Mouse (Mus musculus) midbrain, embryonic 13.5 days (tissue): ENCODE measurements at regions not wholly inside any gene's neighbourhood (a gene's known extent, or its start where the extent isn't known, plus 50 kb on each side); places are given as distances from the start of the nearest gene placed in this dataset.

Experiments used
- ATAC-seq: fragments of 200-750 bp; cut with Nextera tagmentation; 2 replicates; pipeline ENCODE4 v1.8.0; 2017; ENCODE audit warnings: mild to moderate bottlenecking, moderate TSS enrichment, moderate library complexity
- H3K27ac ChIP-seq: fragments of 300-500 bp; sonication (generic); 2 replicates; pipeline ENCODE4 v1.5.1; 2015; ENCODE audit warnings: inconsistent platforms, mild to moderate bottlenecking, moderate library complexity
- H3K27me3 ChIP-seq: fragments of 300-500 bp; sonication (generic); 2 replicates; pipeline ENCODE4 v1.6.1; 2015; ENCODE audit warnings: mild to moderate bottlenecking, inconsistent platforms
- H3K36me3 ChIP-seq: fragments of 300-500 bp; sonication (generic); 2 replicates; pipeline ENCODE4 v1.6.1; 2015; ENCODE audit warnings: mild to moderate bottlenecking, inconsistent platforms
- H3K4me1 ChIP-seq: fragments of 300-500 bp; sonication (generic); replicated peaks from 2 replicates; pipeline ENCODE4 v1.6.1; 2015; ENCODE audit warnings: inconsistent platforms
- H3K4me2 ChIP-seq: fragments of 300-500 bp; sonication (generic); replicated peaks from 2 replicates; pipeline ENCODE4 v1.6.1; 2015; ENCODE audit warnings: moderate library complexity, mild to moderate bottlenecking, inconsistent platforms
- H3K4me3 ChIP-seq: fragments of 300-500 bp; sonication (generic); replicated peaks from 2 replicates; pipeline ENCODE4 v1.5.1; 2015; ENCODE audit warnings: mild to moderate bottlenecking, inconsistent platforms
- H3K9ac ChIP-seq: fragments of 300-500 bp; sonication (generic); replicated peaks from 2 replicates; pipeline ENCODE4 v1.6.1; 2015; ENCODE audit warnings: mild to moderate bottlenecking, inconsistent platforms
- H3K9me3 ChIP-seq: fragments of 300-500 bp; sonication (generic); 2 replicates; pipeline ENCODE4 v1.6.1; 2016; ENCODE audit warnings: mild to moderate bottlenecking, inconsistent platforms
- WGBS: fragments of 180-500 bp; shearing (Covaris S2); methylation state at CpG from one replicate; pipeline ENCODE4 v1.1.7; 2015; 5-methylcytosine and 5-hydroxymethylcytosine counted together

DNA sequence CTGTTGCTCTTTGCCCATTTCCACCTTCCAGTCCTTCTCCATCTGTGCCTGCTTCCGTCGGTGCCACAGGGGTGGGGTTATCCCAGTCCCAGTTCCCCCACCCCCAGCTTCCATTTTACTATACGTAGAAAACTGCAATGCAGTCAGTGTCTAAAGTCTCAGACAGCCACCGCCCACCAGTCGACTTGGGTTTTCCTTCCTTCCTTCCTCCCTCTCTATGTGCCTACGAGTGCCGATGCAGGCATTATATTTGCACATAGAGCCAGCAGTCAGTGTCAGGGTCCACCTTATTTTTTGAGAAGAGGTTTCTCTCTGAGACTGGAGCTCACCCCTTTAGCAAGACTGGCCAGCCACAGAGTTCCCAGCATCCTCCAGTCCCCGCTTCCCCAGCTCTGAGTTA lies 218.3 kb upstream of the Amigo2 start:
- Histone ChIP-seq H3K4me1 (no peaks in the 10 kb centered on the region), H3K4me3 (no peak overlapping the region), H3K9ac (no peak overlapping the region), H3K27me3 (no peaks in the 10 kb centered on the region), H3K9me3 (no peaks in the 10 kb centered on the region), H3K4me2 (no peak overlapping the region), H3K36me3 (no peaks in the 10 kb centered on the region), H3K27ac (no peak overlapping the region)
- no peak for ATAC-seq
- 95% methylated on average over 8 of the region's 8 CpGs for WGBS

DNA sequence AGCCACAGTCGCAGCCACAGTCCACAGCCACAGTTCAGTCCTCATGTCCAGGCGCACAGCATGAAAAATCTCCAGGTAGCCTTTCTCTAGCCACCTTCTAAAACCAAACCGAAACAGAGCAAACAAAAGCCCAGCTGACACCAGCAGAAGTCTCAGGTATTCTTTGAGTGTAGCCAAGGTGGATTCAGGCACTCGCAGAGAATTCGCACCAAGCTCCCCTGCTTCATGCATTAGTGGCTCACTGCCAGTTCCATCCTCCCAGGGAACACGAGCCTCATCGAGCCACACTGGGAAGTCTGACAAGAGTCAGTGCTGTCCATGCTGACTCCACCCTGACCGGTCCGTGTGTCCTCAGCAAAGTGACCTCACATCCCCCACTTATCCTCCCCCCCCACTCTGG lies 217.7 kb upstream of the Amigo2 start:
- H3K27ac ChIP-seq = no peak overlapping the region
- H3K36me3 ChIP-seq = no peaks in the 10 kb centered on the region
- ATAC-seq = no peak
- no peak overlapping the region for H3K9ac ChIP-seq
- H3K9me3 ChIP-seq = no peaks in the 10 kb centered on the region
- H3K4me1 ChIP-seq = no peaks in the 10 kb centered on the region
- H3K4me2 ChIP-seq = no peak overlapping the region
- H3K4me3 ChIP-seq = no peak overlapping the region
- 93% methylated on average over 9 of the region's 9 CpGs for WGBS
- H3K27me3 ChIP-seq = no peaks in the 10 kb centered on the region

DNA sequence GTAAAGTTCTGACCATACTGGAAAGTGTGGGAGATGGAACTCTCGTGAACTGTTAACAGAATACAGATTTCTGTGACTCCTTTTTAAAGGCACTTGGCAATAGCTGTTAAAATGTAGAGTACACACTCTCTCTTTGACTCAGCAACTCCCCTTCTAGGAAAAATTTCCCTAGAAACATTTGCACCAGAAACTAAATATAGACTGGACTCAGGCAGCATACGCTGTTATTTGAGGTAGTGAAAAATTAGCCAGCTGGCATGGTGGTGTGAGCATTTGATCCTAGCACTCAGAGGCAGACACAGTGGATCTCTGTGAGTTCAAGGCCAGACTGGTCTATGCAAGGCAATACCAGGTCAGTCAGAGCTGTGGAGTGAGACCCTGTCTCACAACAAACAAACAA lies 215.5 kb upstream of the Amigo2 start:
- Histone ChIP-seq H3K4me2 (no peak overlapping the region), H3K27ac (no peak overlapping the region), H3K9me3 (no peaks in the 10 kb centered on the region), H3K36me3 (no peaks in the 10 kb centered on the region), H3K9ac (no peak overlapping the region), H3K4me1 (no peaks in the 10 kb centered on the region), H3K4me3 (no peak overlapping the region), H3K27me3 (no peaks in the 10 kb centered on the region)
- WGBS = 91% methylated on average over 2 of the region's 2 CpGs
- no peak for ATAC-seq

DNA sequence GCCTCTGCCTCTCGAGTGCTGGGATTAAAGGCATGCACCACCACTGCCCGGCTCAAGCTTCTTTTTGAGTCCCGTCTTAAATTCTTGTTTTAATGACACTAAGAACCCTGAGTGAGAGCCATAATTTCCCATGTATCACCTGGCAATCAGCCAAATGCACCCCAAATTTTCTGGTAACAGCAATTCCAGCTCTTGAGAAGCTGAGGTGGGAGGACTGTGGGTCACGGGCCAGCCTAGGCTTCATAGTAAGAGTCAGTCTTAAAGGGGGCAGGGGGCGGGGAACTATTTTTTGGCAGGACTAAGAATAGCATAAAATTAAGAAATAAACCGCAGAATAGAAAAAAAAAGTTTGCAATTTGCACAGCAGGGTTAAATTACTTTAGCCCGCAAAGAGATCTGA lies 214.9 kb upstream of the Amigo2 start:
- H3K4me3 ChIP-seq = no peak overlapping the region
- no peak overlapping the region for H3K4me2 ChIP-seq
- H3K9me3 ChIP-seq = no peaks in the 10 kb centered on the region
- H3K27me3 ChIP-seq = no peaks in the 10 kb centered on the region
- no peak overlapping the region for H3K9ac ChIP-seq
- ATAC-seq = no peak
- no peak overlapping the region for H3K27ac ChIP-seq
- H3K4me1 ChIP-seq = no peaks in the 10 kb centered on the region
- no peaks in the 10 kb centered on the region for H3K36me3 ChIP-seq
- 89% methylated on average over 7 of the region's 7 CpGs for WGBS

DNA sequence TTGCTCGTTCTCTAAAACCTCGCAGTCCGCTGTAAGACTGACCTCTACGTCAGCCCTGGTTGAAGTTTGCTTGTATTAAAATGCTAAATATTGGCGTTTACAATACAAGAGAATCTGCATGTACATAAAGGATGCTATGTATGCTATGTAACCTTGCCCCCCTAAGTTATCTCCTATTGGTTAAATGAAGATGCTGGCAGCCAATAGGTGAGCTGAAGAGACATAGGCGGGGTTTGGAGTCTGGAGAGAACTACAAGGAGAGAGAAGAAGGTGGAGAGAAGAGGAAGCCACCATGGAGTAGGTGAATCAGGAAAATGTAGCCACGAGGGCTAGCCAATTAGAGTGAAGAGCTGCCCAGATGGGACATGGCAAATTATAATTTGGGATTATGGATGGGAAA lies 214.0 kb upstream of the Amigo2 start:
- no peaks in the 10 kb centered on the region for H3K27me3 ChIP-seq
- H3K36me3 ChIP-seq = no peaks in the 10 kb centered on the region
- H3K4me3 ChIP-seq = no peak overlapping the region
- H3K27ac ChIP-seq = no peak overlapping the region
- no peaks in the 10 kb centered on the region for H3K4me1 ChIP-seq
- H3K4me2 ChIP-seq = no peak overlapping the region
- no peak overlapping the region for H3K9ac ChIP-seq
- ATAC-seq = no peak
- WGBS = 73% methylated on average over 7 of the region's 7 CpGs
- no peaks in the 10 kb centered on the region for H3K9me3 ChIP-seq

DNA sequence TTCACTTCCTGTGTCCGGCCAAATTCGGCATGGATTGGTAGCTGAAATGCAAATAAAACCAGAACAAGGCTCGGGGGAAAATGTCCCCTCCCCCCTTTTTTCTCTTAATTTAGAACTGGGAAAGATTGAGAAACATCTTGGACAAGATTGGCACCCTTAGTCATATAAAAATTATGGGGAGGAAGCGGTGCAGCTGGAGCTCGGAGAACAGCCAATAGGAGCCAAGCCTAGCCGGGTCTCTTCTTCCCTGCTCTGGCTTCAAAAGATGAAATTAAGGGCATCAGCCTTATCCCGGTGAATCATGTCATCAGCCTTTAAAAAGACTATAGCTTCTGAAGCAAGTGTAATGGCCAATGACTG lies 213.3 kb upstream of the Amigo2 start:
- 92% methylated on average over 7 of the region's 7 CpGs for WGBS
- H3K4me2 ChIP-seq = no peak overlapping the region
- H3K27ac ChIP-seq = no peak overlapping the region
- H3K36me3 ChIP-seq = no peaks in the 10 kb centered on the region
- H3K27me3 ChIP-seq = no peaks in the 10 kb centered on the region
- ATAC-seq = no peak
- no peaks in the 10 kb centered on the region for H3K9me3 ChIP-seq
- no peak overlapping the region for H3K4me3 ChIP-seq
- no peak overlapping the region for H3K9ac ChIP-seq
- no peaks in the 10 kb centered on the region for H3K4me1 ChIP-seq

DNA sequence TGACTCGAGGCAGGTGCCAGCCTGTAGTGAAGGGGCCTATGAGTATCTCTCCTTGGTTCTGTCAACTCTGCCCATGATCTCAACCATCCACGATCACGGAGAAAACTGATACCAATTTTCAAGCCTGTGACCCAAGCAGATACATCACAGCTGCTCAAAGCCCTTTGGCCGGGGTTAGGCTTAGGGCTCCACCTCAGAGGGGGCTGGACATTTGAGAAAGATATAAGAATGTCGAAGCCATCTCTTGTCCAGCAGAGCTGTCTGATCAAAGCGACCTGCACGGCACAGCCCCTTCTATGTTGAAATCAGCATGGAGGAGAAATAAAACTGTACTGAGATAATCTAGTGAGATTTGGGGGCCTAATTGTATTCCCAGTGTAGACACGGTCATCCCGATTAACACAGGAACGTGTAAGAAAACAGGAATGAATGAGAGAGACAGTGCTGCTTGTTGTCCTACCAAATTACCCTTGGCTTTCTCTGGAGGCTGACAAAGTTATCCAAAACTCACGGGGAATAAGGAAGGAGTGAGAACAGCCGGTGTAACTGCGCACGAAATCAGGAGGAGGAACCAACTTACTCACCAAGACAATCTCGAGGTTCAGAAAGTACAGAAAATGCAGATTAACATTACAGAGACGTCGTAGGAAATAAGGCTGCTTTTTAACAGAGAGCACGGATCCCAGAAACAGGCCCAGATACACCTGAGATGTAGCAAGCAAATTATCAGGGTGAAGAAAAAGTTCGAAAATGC lies 212.7 kb upstream of the Amigo2 start:
- ATAC-seq = no peak
- WGBS = 91% methylated on average over 19 of the region's 19 CpGs

DNA sequence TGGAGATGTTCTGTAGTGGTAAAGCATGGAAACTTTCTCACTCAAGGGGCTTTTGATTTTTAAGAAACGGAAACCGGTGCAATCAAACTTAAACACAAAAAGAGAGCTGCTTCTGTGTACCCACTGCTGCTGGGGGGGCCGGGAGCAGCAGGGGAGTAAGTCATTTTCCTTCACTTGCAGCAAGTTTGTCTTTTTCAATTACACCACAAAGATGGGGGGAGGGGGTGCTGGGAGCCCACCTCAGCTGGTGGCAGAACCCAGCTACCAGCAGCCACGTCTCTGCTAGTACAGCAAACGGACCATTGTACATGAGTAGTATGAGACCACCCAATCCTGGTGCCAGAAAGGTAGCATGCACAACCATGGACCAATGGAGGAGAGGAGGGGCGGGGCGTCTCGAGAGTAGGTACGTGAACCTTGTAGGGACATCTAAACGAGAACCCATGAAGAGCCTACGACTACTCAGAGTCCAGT lies 211.7 kb upstream of the Amigo2 start:
- 61% methylated on average over 11 of the region's 11 CpGs for WGBS

More for the DNA sequence above, 212.7 kb upstream of the Amigo2 start:
- no peak overlapping the region for H3K4me3 ChIP-seq
- no peaks in the 10 kb centered on the region for H3K4me1 ChIP-seq
- H3K27me3 ChIP-seq = no peaks in the 10 kb centered on the region
- H3K4me2 ChIP-seq = no peak overlapping the region
- H3K36me3 ChIP-seq = no peaks in the 10 kb centered on the region
- no peak overlapping the region for H3K9ac ChIP-seq
- H3K27ac ChIP-seq = no peak overlapping the region
- no peaks in the 10 kb centered on the region for H3K9me3 ChIP-seq

DNA sequence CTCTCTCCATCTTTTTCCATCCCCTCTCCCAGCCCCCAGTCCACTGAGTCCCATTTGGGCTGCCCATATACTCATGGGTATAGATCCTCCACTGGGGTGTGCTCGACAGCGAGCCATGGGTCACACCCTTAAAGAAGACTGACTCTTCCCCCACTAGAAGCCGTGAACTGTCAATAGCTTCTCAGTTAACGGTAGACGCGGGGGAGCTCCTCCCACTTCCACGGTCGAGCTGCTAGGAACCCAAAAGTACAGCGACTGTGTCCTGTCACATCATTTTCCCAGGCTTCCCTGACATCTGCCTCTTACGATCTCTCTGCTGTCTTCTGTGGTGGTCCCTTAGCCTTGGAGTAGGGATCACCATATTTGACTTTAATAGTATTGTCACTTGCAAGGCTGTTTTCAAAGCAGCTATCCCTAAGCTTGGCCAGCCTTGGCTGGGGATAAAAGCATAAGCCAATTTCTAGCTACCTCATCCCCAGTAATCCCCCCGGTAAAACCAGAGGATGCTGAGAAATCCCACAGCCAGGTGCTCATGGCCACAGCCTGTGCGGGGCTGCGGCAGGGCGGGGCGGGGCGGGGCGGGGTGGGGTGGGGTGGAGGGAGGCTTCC lies 211.2 kb upstream of the Amigo2 start:
- peak overlapping the region; percentile 26; the same call in 1 of the 2 replicates for H3K4me2 ChIP-seq
- no peak overlapping the region for H3K9ac ChIP-seq
- 0 out of 2 replicates have a peak overlapping the region, but pooled peaks have one; percentile 8 for H3K4me3 ChIP-seq

More for the DNA sequence above, 211.7 kb upstream of the Amigo2 start:
- Histone ChIP-seq H3K4me1 (no peaks in the 10 kb centered on the region), H3K9ac (no peak overlapping the region), H3K27me3 (no peaks in the 10 kb centered on the region), H3K4me2 (peak overlapping the region; percentile 26; the same call in 1 of the 2 replicates), H3K4me3 (no peak overlapping the region), H3K36me3 (no peaks in the 10 kb centered on the region), H3K27ac (no peak overlapping the region), H3K9me3 (no peaks in the 10 kb centered on the region)
- 0 out of 2 replicates have a peak, but pooled peaks have one; percentile 24 for ATAC-seq

DNA sequence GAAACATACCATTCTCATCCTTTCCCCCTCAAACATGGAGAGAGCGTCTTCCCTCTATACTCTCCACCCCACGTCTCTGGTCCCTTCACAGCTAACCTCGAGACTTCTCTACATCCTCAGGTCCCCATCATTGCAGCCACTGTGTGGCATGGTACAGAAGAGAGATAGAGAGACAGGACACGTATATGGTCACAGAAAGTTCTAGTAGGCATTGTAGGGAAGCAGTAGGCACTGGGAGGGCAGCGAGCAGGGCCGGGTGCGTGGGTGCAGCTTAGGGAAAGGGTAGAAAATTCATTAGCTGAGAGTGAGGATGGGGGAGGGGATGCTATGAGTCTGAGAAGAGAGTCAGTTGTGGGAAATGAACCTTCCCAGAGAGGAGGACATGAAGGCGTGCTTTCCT lies 210.4 kb upstream of the Amigo2 start:
- no peak overlapping the region for H3K4me3 ChIP-seq
- 84% methylated on average over 8 of the region's 8 CpGs for WGBS
- H3K36me3 ChIP-seq = no peaks in the 10 kb centered on the region
- H3K9me3 ChIP-seq = no peaks in the 10 kb centered on the region
- no peak for ATAC-seq
- H3K4me1 ChIP-seq = no peaks in the 10 kb centered on the region
- H3K27me3 ChIP-seq = no peaks in the 10 kb centered on the region
- no peak overlapping the region for H3K4me2 ChIP-seq
- H3K9ac ChIP-seq = no peak overlapping the region
- H3K27ac ChIP-seq = no peak overlapping the region

More for the DNA sequence above, 211.2 kb upstream of the Amigo2 start:
- no peaks in the 10 kb centered on the region for H3K27me3 ChIP-seq
- H3K4me1 ChIP-seq = no peaks in the 10 kb centered on the region
- WGBS = 39% methylated on average over 17 of the region's 17 CpGs
- no peaks in the 10 kb centered on the region for H3K9me3 ChIP-seq
- ATAC-seq = no peak
- H3K27ac ChIP-seq = no peak overlapping the region
- H3K36me3 ChIP-seq = no peaks in the 10 kb centered on the region

DNA sequence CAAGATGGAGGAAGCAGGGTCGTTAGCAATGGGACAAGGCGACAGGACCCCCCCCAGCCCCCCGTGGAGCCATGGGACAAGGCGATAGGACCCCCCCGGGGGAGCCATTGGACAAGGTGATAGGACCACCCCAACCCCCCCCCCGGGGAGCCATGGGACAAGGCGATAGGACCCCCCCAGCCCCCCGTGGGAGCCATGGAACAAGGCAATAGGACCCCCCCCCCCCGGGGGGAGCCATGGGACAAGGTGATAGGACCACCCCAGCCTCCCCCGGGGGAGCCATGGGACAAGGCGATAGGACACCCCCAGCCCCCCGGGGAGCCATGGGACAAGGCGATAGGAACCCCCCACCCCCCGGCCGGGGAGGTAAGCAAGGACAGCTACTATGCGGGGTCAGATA lies 209.9 kb upstream of the Amigo2 start:
- no peak overlapping the region for H3K9ac ChIP-seq
- no peak overlapping the region for H3K4me3 ChIP-seq
- no peaks in the 10 kb centered on the region for H3K36me3 ChIP-seq
- WGBS = 94% methylated on average over 16 of the region's 16 CpGs
- no peak overlapping the region for H3K4me2 ChIP-seq
- no peak overlapping the region for H3K27ac ChIP-seq
- H3K9me3 ChIP-seq = no peaks in the 10 kb centered on the region
- H3K4me1 ChIP-seq = no peaks in the 10 kb centered on the region
- H3K27me3 ChIP-seq = no peaks in the 10 kb centered on the region
- no peak for ATAC-seq

DNA sequence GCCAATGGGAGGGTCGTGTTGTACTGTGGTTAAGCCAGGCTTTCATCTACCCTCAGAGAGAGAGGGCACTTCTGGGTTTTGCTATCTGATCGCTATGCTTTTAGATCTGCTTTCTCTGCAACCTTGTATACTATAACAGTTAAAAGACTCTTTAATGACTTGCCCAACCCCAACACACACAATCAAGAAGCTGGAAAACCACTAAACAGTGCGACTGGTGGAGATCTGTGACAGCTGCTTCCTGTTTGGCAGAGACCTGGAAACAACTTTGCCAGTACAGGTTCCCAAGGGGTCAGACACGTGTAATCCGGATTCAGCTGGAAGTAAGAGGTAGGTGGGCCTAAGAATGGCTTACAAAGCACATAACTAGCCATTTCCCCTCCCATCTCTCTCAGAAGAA lies 208.6 kb upstream of the Amigo2 start:
- WGBS = 79% methylated on average over 5 of the region's 5 CpGs
- H3K36me3 ChIP-seq = no peaks in the 10 kb centered on the region
- no peak for ATAC-seq

More for the DNA sequence above, 208.6 kb upstream of the Amigo2 start:
- no peak overlapping the region for H3K4me2 ChIP-seq
- no peaks in the 10 kb centered on the region for H3K27me3 ChIP-seq
- H3K4me1 ChIP-seq = no peaks in the 10 kb centered on the region
- no peaks in the 10 kb centered on the region for H3K9me3 ChIP-seq
- no peak overlapping the region for H3K4me3 ChIP-seq
- no peak overlapping the region for H3K27ac ChIP-seq
- H3K9ac ChIP-seq = no peak overlapping the region
